Mouse (Mus musculus) bone marrow, adult 2 months (tissue): ENCODE data around the gene Lpcat1. TPM values are rescaled to one million over a fixed set of nuclear protein-coding genes. Genes with fewer than 3 reads are reported as not detected.

ENCODE experiments used
- H3K27ac ChIP-seq: fragments of 200-500 bp; 2 replicates; pipeline ENCODE4 v1.5.1; 2012; ENCODE audit warnings: low read depth, mild to moderate bottlenecking, control low read depth, inconsistent platforms, low read length; ENCODE audit not compliant: control insufficient read depth, poor library complexity, insufficient read depth
- H3K4me1 ChIP-seq: fragments of 200-500 bp; 2 replicates; pipeline ENCODE4 v1.6.1; 2011; ENCODE audit warnings: low read length; ENCODE audit not compliant: control insufficient read depth, insufficient read depth
- H3K4me3 ChIP-seq: fragments of 200-500 bp; replicated peaks from 2 replicates; pipeline ENCODE3; 2011; ENCODE audit warnings: mild to moderate bottlenecking, low read depth, low read length, control low read depth; ENCODE audit not compliant: control insufficient read depth
- CTCF ChIP-seq: fragments of 200-500 bp; IDR thresholded peaks from 2 replicates; pipeline ENCODE4 v1.5.1; 2011; ENCODE audit warnings: low read length, control low read depth; ENCODE audit not compliant: control insufficient read depth, insufficient read depth
- POLR2A ChIP-seq: fragments of 200-500 bp; IDR thresholded peaks from 2 replicates; pipeline ENCODE4 v1.6.1; 2011; ENCODE audit warnings: low read depth, mild to moderate bottlenecking, control low read depth, low read length, borderline replicate concordance; ENCODE audit not compliant: control insufficient read depth
- WGBS: fragments of 180-500 bp; shearing (Covaris S2); methylation state at CpG from one replicate; pipeline ENCODE4 v1.1.7; 2018; 5-methylcytosine and 5-hydroxymethylcytosine counted together
- polyA plus RNA-seq: library from polyadenylated mRNA; stranded (reverse); fragments of >200 nt; gene quantifications from 2 replicates; pipeline ENCODE4 v1.2.4, GENCODE M21; 2011; ENCODE audit warnings: low replicate concordance; ENCODE audit not compliant: missing spikeins, insufficient read depth, insufficient read length

Lpcat1 gene
- polyA plus RNA-seq, 1 experiment: 108 TPM

GRCm38 (mm10) chr13:73442431-73442830, 24.6 kb upstream of the Lpcat1 start:
- 88% methylated on average over 5 of the region's 5 CpGs for WGBS
- H3K4me1 ChIP-seq: peaks cover 7% of the 10 kb centered on the region
- TF ChIP-seq CTCF (no peak), POLR2A (no peak)

GRCm38 (mm10) chr13:73443093-73443821, 23.7 kb upstream of the Lpcat1 start:
- Histone ChIP-seq H3K4me3 (no peak overlapping the region), H3K4me1 (peaks cover 9% of the 10 kb centered on the region), H3K27ac (peak overlapping the region; percentile 87)
- no peak for TF ChIP-seq POLR2A
- TF ChIP-seq CTCF: no peak
- WGBS: 79% methylated on average over 4 of the region's 4 CpGs

More at GRCm38 (mm10) chr13:73442431-73442830, 24.6 kb upstream of the Lpcat1 start:
- no peak overlapping the region for H3K4me3 ChIP-seq
- H3K27ac ChIP-seq: peak overlapping the region; percentile 25; the same call in 1 of the 2 replicates

- WGBS: 70% methylated on average over 2 of the region's 2 CpGs
- Histone ChIP-seq H3K4me3 (no peak overlapping the region), H3K4me1 (peaks cover 9% of the 10 kb centered on the region), H3K27ac (peak overlapping the region; percentile 60)
- TF ChIP-seq CTCF (no peak), POLR2A (no peak)
These were observed 21.9 kb upstream of the Lpcat1 start for GRCm38 (mm10) chr13:73445087-73445486.

- Histone ChIP-seq H3K27ac (peak overlapping the region; percentile 75; the same call in 1 of the 2 replicates), H3K4me1 (peaks cover 9% of the 10 kb centered on the region), H3K4me3 (no peak overlapping the region)
- WGBS: 57% methylated on average over 2 of the region's 2 CpGs
- TF ChIP-seq CTCF (no peak), POLR2A (no peak)
These were observed 20.9 kb upstream of the Lpcat1 start for GRCm38 (mm10) chr13:73446076-73446475.

- peak overlapping the region; percentile 75 for H3K27ac ChIP-seq
- H3K4me1 ChIP-seq: peaks cover 9% of the 10 kb centered on the region
- no peak overlapping the region for H3K4me3 ChIP-seq
- no peak for TF ChIP-seq CTCF
- no peak for TF ChIP-seq POLR2A
- 81% methylated on average over 4 of the region's 4 CpGs for WGBS
These were observed 20.5 kb upstream of the Lpcat1 start for GRCm38 (mm10) chr13:73446494-73446893.

- TF ChIP-seq POLR2A (no peak), CTCF (no peak)
- Histone ChIP-seq H3K4me1 (peaks cover 9% of the 10 kb centered on the region), H3K27ac (peak overlapping the region; percentile 75), H3K4me3 (no peak overlapping the region)
- WGBS: 69% methylated on average over 7 of the region's 7 CpGs
These were observed 20.1 kb upstream of the Lpcat1 start for GRCm38 (mm10) chr13:73446943-73447342.

- no peak for TF ChIP-seq POLR2A
- no peak for TF ChIP-seq CTCF
- Histone ChIP-seq H3K4me1 (peaks cover 6% of the 10 kb centered on the region), H3K27ac (0 out of 2 replicates have a peak overlapping the region, but pooled peaks have one; percentile 23), H3K4me3 (no peak overlapping the region)
- WGBS: 71% methylated on average over 2 of the region's 2 CpGs
These were observed 19.5 kb upstream of the Lpcat1 start for GRCm38 (mm10) chr13:73447478-73447877.

GRCm38 (mm10) chr13:73448201-73448600, 18.8 kb upstream of the Lpcat1 start:
- Histone ChIP-seq H3K4me1 (peaks cover 4% of the 10 kb centered on the region; the same call in 1 of the 2 replicates), H3K4me3 (no peak overlapping the region), H3K27ac (no peak overlapping the region)
- 47% methylated on average over 2 of the region's 2 CpGs for WGBS
- TF ChIP-seq POLR2A (no peak), CTCF (no peak)

GRCm38 (mm10) chr13:73448723-73449122, 18.3 kb upstream of the Lpcat1 start:
- TF ChIP-seq POLR2A (no peak), CTCF (no peak)
- H3K4me1 ChIP-seq: peaks cover 3% of the 10 kb centered on the region; the same call in 1 of the 2 replicates
- no peak overlapping the region for H3K4me3 ChIP-seq
- no peak overlapping the region for H3K27ac ChIP-seq
- WGBS: 92% methylated on average over 3 of the region's 3 CpGs
